Comparison of ENCODE assay signal across 9 mouse cellular contexts in the genomic region with DNA sequence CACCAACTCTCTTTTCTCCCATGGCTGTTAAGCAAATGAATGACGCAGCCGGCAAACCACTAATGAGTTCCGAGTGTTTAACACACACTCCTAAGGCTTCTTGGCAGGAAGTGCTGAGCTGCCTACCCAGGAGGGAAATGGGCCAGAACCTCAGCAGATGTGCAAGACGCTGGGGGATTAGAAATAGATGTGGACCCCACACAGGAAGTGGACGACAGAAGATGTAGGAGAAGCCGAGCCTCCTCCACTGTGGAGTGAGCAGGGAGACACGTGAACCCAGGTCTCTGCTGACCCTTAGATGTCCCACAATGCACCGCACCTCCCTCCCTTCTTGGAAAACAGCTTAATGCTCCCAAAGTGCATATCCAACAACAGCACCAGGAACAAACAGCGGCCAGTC.
DNase-seq lines count a peak whose midpoint lies in the region; ATAC-seq and TF ChIP-seq lines count a peak whose summit lies in the region.
"Had no signal": no experiment of that assay in that cellular context is flagged by ENCODE, and none has a peak within 500 bp of the region (broad histone marks: within the 10 kb centered on the region; RNA-seq: fewer than 3 reads in every experiment).

No protein-coding gene starts in this region.

- H3K36me3 ChIP-seq in limb, embryonic 12.5 days = no peaks in the 10 kb centered on the region
- no peaks in the 10 kb centered on the region for H3K36me3 ChIP-seq in intestine, embryonic 15.5 days
- H3K36me3 ChIP-seq: lung, embryonic 15.5 days had no signal

- 22% methylated on average over 9 of the region's 9 CpGs for WGBS in limb, embryonic 12.5 days
- WGBS in intestine, embryonic 15.5 days = 43% methylated on average over 9 of the region's 9 CpGs

- H3K9me3 ChIP-seq in limb, embryonic 12.5 days = no peaks in the 10 kb centered on the region
- H3K9me3 ChIP-seq in intestine, embryonic 15.5 days = no peaks in the 10 kb centered on the region
- H3K9me3 ChIP-seq: lung, embryonic 15.5 days had no signal

- peak overlapping the region; percentile 32; the same call in 1 of the 2 replicates for H3K27ac ChIP-seq in layer of hippocampus, adult 2 months
- H3K27ac ChIP-seq in limb, embryonic 12.5 days = peak overlapping the region; percentile 41; the same call in 1 of the 2 replicates
- H3K27ac ChIP-seq in intestine, embryonic 15.5 days = no peak overlapping the region
- H3K27ac ChIP-seq: lung, embryonic 15.5 days had no signal

- peaks cover 33% of the 10 kb centered on the region for H3K4me1 ChIP-seq in limb, embryonic 12.5 days (replicated peaks)
- 0 out of 2 replicates have a peak, but pooled peaks cover 3% of the 10 kb centered on the region for H3K4me1 ChIP-seq in intestine, embryonic 15.5 days (replicated peaks)

- H3K27me3 ChIP-seq in limb, embryonic 12.5 days = no peaks in the 10 kb centered on the region
- no peaks in the 10 kb centered on the region for H3K27me3 ChIP-seq in intestine, embryonic 15.5 days (replicated peaks)
- H3K27me3 ChIP-seq: lung, embryonic 15.5 days had no signal

- TF ChIP-seq CTCF in layer of hippocampus, adult 2 months (conservative IDR thresholded peaks at IDR 0.05) = no peak

- ATAC-seq in common myeloid progenitor, adult 5-6 weeks (replicated peaks; ENCODE audit: low read depth, poor library complexity, severe bottlenecking) = peak; percentile 17; the same call in 1 of the 2 replicates
- ATAC-seq in limb, embryonic 12.5 days (ENCODE audit: insufficient number of reproducible peaks, insufficient read depth, low FRiP score, low TSS enrichment, low read depth) = 0 out of 2 replicates have a peak, but pooled peaks have one; percentile 22
- no peak for ATAC-seq in megakaryocyte-erythroid progenitor cell, adult 5-6 weeks (replicated peaks; ENCODE audit: low FRiP score, low TSS enrichment, poor library complexity, severe bottlenecking)
- no peak for ATAC-seq in erythroid progenitor cell, adult 5-6 weeks (replicated peaks; ENCODE audit: low FRiP score, poor library complexity, severe bottlenecking)
- no peak for ATAC-seq in intestine, embryonic 15.5 days

- DNase-seq in layer of hippocampus, adult 2 months (ENCODE audit: low spot score in 2 of 2) = peak in 1 of 2 experiments; percentile 13
- no peak for DNase-seq in layer of hippocampus, adult 9-10 months (ENCODE audit: low spot score)
- DNase-seq in heart, adult 9 months (ENCODE audit: low spot score in 2 of 2) = peak; percentile 59

- no peak overlapping the region for H3K4me2 ChIP-seq in limb, embryonic 12.5 days
- no peak overlapping the region for H3K4me2 ChIP-seq in intestine, embryonic 15.5 days (replicated peaks)
- H3K4me2 ChIP-seq: lung, embryonic 15.5 days had no signal

- no peak overlapping the region for H3K9ac ChIP-seq in limb, embryonic 12.5 days (replicated peaks)
- H3K9ac ChIP-seq in intestine, embryonic 15.5 days = no peak overlapping the region
- H3K9ac ChIP-seq: lung, embryonic 15.5 days had no signal

- no peak overlapping the region for H3K4me3 ChIP-seq in layer of hippocampus, adult 2 months
- no peak overlapping the region for H3K4me3 ChIP-seq in limb, embryonic 12.5 days (replicated peaks)
- no peak overlapping the region for H3K4me3 ChIP-seq in intestine, embryonic 15.5 days (replicated peaks)
- H3K4me3 ChIP-seq: lung, embryonic 15.5 days had no signal

Comparison
In these comparisons a context has a peak if more than half of its experiments do, and no peak if none do; other contexts are left out.
1. ATAC-seq: peak in common myeloid progenitor, adult 5-6 weeks (single experiment) and limb, embryonic 12.5 days (single experiment); none in megakaryocyte-erythroid progenitor cell, adult 5-6 weeks (single experiment), erythroid progenitor cell, adult 5-6 weeks (single experiment) and intestine, embryonic 15.5 days (single experiment).